Comparison of ENCODE assay signal across 19 mouse cellular contexts in genomic region chr17:50634008-50634871, GRCm38 (mm10).
DNase-seq lines count a peak whose midpoint lies in the region; ATAC-seq and TF ChIP-seq lines count a peak whose summit lies in the region.
"Had no signal": no experiment of that assay in that cellular context is flagged by ENCODE, and none has a peak within 500 bp of the region (broad histone marks: within the 10 kb centered on the region; RNA-seq: fewer than 3 reads in every experiment).

No protein-coding gene starts in this region.

- intact Hi-C loops in heart, postnatal 25 days (cut with DNase I): no loop called here

- H3K27me3 ChIP-seq in heart, embryonic 10.5 days (ENCODE audit: insufficient read depth, poor library complexity, severe bottlenecking): no peaks in the 10 kb centered on the region
- no peaks in the 10 kb centered on the region for H3K27me3 ChIP-seq in intestine, embryonic 14.5 days (replicated peaks; ENCODE audit: control insufficient read depth, insufficient read depth, low read length)
- no peaks in the 10 kb centered on the region for H3K27me3 ChIP-seq in forebrain, embryonic 12.5 days
- H3K27me3 ChIP-seq: limb, embryonic 13.5 days; Patski had no signal

- peaks cover 15% of the 10 kb centered on the region; the same call in 1 of the 2 replicates for H3K4me1 ChIP-seq in heart, embryonic 10.5 days
- H3K4me1 ChIP-seq in lung, adult 2 months (ENCODE audit: control insufficient read depth, insufficient read depth, low read length): no peaks in the 10 kb centered on the region
- no peaks in the 10 kb centered on the region for H3K4me1 ChIP-seq in intestine, embryonic 14.5 days (replicated peaks; ENCODE audit: control insufficient read depth, insufficient read depth, low read length)
- no peaks in the 10 kb centered on the region for H3K4me1 ChIP-seq in forebrain, embryonic 12.5 days

- no peak overlapping the region for H3K4me2 ChIP-seq in intestine, embryonic 14.5 days (ENCODE audit: low read length)
- H3K4me2 ChIP-seq in forebrain, embryonic 12.5 days: no peak overlapping the region
- H3K4me2 ChIP-seq: limb, embryonic 13.5 days had no signal

- ATAC-seq in intestine, embryonic 14.5 days (replicated peaks; ENCODE audit: low FRiP score, low TSS enrichment, low read depth): peak; percentile 66
- no peak for ATAC-seq in forebrain, embryonic 12.5 days (ENCODE audit: low FRiP score)
- ATAC-seq in erythroid progenitor cell, adult 5-6 weeks (replicated peaks; ENCODE audit: low FRiP score, poor library complexity, severe bottlenecking): no peak
- ATAC-seq: activated CD4-positive, CD25-positive, alpha-beta regulatory T cell, adult 4 months; forebrain, embryonic 14.5 days; hindbrain, embryonic 16.5 days; midbrain, embryonic 16.5 days; Patski had no signal

- H3K27ac ChIP-seq in heart, embryonic 10.5 days: peak overlapping the region; percentile 60
- H3K27ac ChIP-seq in intestine, embryonic 14.5 days (ENCODE audit: low read depth): 0 out of 2 replicates have a peak overlapping the region, but pooled peaks have one; percentile 9
- H3K27ac ChIP-seq in forebrain, embryonic 12.5 days: no peak overlapping the region
- H3K27ac ChIP-seq: limb, embryonic 13.5 days; liver, embryonic 14.5 days had no signal

- no peak overlapping the region for H3K4me3 ChIP-seq in heart, embryonic 10.5 days
- no peak overlapping the region for H3K4me3 ChIP-seq in lung, adult 2 months (replicated peaks; ENCODE audit: extremely low read depth, low read depth, low read length)
- no peak overlapping the region for H3K4me3 ChIP-seq in intestine, embryonic 14.5 days (ENCODE audit: low read depth, low read length)
- H3K4me3 ChIP-seq in forebrain, embryonic 12.5 days (replicated peaks): no peak overlapping the region
- H3K4me3 ChIP-seq: limb, embryonic 13.5 days had no signal

- WGBS in heart, embryonic 10.5 days: 63% methylated on average over 7 of the region's 7 CpGs
- 53% methylated on average over 7 of the region's 7 CpGs for WGBS in lung, adult 2 months
- WGBS in intestine, embryonic 14.5 days: 64% methylated on average over 7 of the region's 7 CpGs
- WGBS in forebrain, embryonic 12.5 days: 83% methylated on average over 7 of the region's 7 CpGs

- TF ChIP-seq POLR2A in lung, adult 2 months (IDR thresholded peaks at IDR 0.05; ENCODE audit: borderline replicate concordance, extremely low read depth, low read depth, low read length): no peak

- DNase-seq in heart, embryonic 10.5 days (ENCODE audit: low spot score): no peak
- no peak for DNase-seq in heart, postnatal 25 days (ENCODE audit: low spot score)
- DNase-seq in lung, adult 2 months: peak; percentile 5
- no peak for DNase-seq in lung, postnatal 4 days
- DNase-seq in NIH3T3 (ENCODE audit: low read depth): peak; percentile 18
- DNase-seq in intestine, embryonic 14.5 days (ENCODE audit: low spot score): no peak
- DNase-seq: adrenal gland, postnatal 36 days; cerebellum, adult 8-10 months; kidney, adult 8-10 months; kidney, postnatal 25 days had no signal

- H3K9me3 ChIP-seq in heart, embryonic 10.5 days: no peaks in the 10 kb centered on the region
- H3K9me3 ChIP-seq in intestine, embryonic 14.5 days (ENCODE audit: control insufficient read depth, low read length): no peaks in the 10 kb centered on the region
- H3K9me3 ChIP-seq in forebrain, embryonic 12.5 days: no peaks in the 10 kb centered on the region
- H3K9me3 ChIP-seq: limb, embryonic 13.5 days had no signal

- H3K9ac ChIP-seq in intestine, embryonic 14.5 days (ENCODE audit: low read length): no peak overlapping the region
- no peak overlapping the region for H3K9ac ChIP-seq in forebrain, embryonic 12.5 days
- H3K9ac ChIP-seq: limb, embryonic 13.5 days; liver, embryonic 14.5 days had no signal

- no peaks in the 10 kb centered on the region for H3K36me3 ChIP-seq in heart, embryonic 10.5 days
- H3K36me3 ChIP-seq in intestine, embryonic 14.5 days (ENCODE audit: control insufficient read depth, insufficient read depth, low read length): no peaks in the 10 kb centered on the region
- H3K36me3 ChIP-seq in forebrain, embryonic 12.5 days (replicated peaks): no peaks in the 10 kb centered on the region
- H3K36me3 ChIP-seq: limb, embryonic 13.5 days had no signal

- TF ChIP-seq CTCF in lung, adult 2 months (IDR thresholded peaks at IDR 0.05; ENCODE audit: insufficient read depth, low read length): no peak

Comparison
In these comparisons a context has a peak if more than half of its experiments do, and no peak if none do; other contexts are left out.
1. DNase-seq: peak in lung, adult 2 months (single experiment) and NIH3T3 (single experiment); none in heart, embryonic 10.5 days (single experiment), heart, postnatal 25 days (single experiment), lung, postnatal 4 days (0 of 2) and intestine, embryonic 14.5 days (single experiment).